Mouse (Mus musculus): ENCODE data around the gene Rpl18. TPM values are rescaled to one million over a fixed set of nuclear protein-coding genes. Genes with fewer than 3 reads are reported as not detected.

Gene Rpl18
- polyA plus RNA-seq, 1 experiment from 2014 or later: 1,046 TPM

DNA sequence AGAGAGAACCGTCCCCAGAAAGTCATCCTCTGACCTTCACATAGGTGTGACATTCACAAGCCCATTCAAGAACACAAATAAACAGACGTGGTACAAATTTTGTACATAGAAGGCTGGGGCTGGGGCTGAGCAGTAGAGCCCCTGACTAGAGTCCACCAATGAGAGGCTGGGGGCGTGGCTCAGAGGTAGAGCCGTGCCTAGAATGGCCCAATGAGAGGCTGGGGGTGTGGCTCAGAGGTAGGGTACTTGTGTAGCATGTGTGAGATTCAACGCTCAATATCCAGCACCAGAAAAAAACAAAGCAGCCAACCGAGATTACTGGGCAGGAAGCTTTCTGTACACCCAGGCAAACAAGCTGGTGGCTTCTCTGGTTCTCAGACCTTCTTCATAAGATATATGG, 40.4 kb downstream of the Rpl18 start:
- Histone ChIP-seq H3K36me3 (0 out of 2 replicates have a peak, but pooled peaks cover 2% of the 10 kb centered on the region), H3K27ac (no peak overlapping the region), H3K9me3 (no peaks in the 10 kb centered on the region), H3K4me1 (peaks cover 7% of the 10 kb centered on the region), H3K4me3 (no peak overlapping the region), H3K27me3 (ENCODE audit: insufficient read depth, poor library complexity, severe bottlenecking) (peaks cover 48% of the 10 kb centered on the region)
- DNase-seq (ENCODE audit: low spot score): no peak
- WGBS: 47% methylated on average over 6 of the region's 6 CpGs

DNA sequence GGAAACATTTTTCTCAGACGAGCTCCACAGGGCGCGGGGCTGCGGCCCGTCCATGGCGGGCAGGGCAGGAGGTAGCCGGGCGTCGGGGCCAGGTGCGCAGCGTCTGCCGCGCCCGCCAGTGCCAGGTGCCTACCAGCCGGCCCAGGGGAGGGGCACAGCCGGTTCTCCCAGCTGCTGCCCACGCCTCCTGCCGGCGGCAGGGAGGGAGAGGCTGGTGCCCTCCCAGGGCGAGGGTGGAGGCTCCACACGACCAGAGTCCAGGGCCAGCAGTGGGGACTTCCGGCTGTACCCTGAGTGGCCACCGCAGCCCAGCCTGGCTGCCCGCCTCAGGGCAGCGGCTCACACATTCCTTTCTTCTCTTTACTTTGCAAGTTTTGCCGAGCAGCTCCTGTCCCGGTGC, 44.1 kb downstream of the Rpl18 start:
- Histone ChIP-seq H3K27me3 (ENCODE audit: insufficient read depth, poor library complexity, severe bottlenecking) (peaks cover 45% of the 10 kb centered on the region), H3K4me1 (peaks cover 7% of the 10 kb centered on the region), H3K9me3 (no peaks in the 10 kb centered on the region), H3K4me3 (peak overlapping the region; percentile 52), H3K27ac (peak overlapping the region; percentile 74; the same call in 1 of the 2 replicates), H3K36me3 (0 out of 2 replicates have a peak, but pooled peaks cover 2% of the 10 kb centered on the region)
- DNase-seq (ENCODE audit: low spot score): no peak
- 8% methylated on average over 27 of the region's 27 CpGs for WGBS

DNA sequence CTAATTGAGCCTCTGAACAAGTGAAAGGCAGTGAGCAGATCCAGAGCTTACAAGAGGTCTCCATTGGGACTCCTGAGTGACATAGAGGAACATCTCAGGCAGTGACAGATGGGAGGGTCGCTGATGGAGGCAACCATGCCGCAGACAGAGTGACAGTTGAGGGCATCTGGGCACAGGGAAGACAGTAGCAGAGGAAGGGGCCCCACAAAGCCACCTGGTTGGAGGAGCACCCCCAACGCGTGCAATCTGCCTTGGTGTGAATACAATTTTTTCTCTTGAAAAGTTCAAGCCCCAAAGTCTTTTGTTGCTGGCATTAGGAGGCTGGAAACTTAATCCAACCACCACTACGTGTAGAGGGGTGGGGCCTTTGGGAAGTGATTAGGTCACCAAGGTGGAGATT, 44.9 kb downstream of the Rpl18 start:
- DNase-seq (ENCODE audit: low spot score): no peak
- no peaks in the 10 kb centered on the region for H3K9me3 ChIP-seq
- H3K4me3 ChIP-seq: no peak overlapping the region
- 55% methylated on average over 5 of the region's 5 CpGs for WGBS
- H3K36me3 ChIP-seq: 0 out of 2 replicates have a peak, but pooled peaks cover 2% of the 10 kb centered on the region
- peaks cover 45% of the 10 kb centered on the region for H3K27me3 ChIP-seq (ENCODE audit: insufficient read depth, poor library complexity, severe bottlenecking)
- peaks cover 7% of the 10 kb centered on the region for H3K4me1 ChIP-seq
- H3K27ac ChIP-seq: no peak overlapping the region

DNA sequence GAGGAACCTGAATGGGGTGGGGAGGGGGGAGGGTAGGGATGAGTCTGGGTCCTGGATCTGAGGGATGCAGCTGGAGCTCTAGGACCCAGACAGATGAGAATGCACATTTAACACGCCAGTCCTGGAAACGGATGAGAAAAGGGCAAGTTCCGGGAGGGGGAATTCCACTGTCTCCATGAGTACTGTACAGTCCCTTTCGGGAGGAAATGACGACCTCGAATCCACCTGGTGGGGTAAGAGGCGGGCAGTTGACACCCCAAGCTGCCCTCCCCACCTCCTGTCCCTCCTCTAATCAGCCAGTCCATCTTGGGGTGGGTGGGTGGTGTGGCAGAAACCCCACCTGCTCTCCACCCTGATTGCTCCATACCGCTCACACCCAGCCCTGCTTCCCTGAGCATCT, 50.7 kb downstream of the Rpl18 start:
- 56% methylated on average over 8 of the region's 8 CpGs for WGBS
- no peaks in the 10 kb centered on the region for H3K9me3 ChIP-seq
- DNase-seq (ENCODE audit: low spot score): no peak
- H3K4me3 ChIP-seq: no peak overlapping the region
- 0 out of 2 replicates have a peak overlapping the region, but pooled peaks have one; percentile 47 for H3K27ac ChIP-seq
- H3K36me3 ChIP-seq: no peaks in the 10 kb centered on the region
- H3K27me3 ChIP-seq (ENCODE audit: insufficient read depth, poor library complexity, severe bottlenecking): peaks cover 19% of the 10 kb centered on the region
- H3K4me1 ChIP-seq: peaks cover 5% of the 10 kb centered on the region; the same call in 1 of the 2 replicates

DNA sequence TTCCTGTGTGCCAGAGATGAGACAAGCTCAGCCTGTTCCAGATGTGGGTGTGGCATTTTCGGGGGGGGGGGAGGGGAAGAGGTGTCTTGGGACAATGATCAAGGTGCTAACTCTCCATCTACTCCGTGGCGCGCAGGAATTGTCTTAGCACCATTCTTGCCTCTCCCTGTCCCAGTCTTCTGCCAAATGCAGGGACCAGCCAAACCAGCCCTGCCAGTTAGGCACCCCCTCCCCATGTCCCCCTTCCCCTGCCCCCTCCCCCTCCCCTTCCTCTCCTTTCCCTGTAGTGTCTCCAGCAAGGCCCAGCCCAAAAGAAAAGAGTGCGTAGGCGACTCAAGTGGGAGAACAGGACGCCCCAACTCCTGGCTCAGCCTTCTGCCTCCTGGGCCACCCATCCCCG, 51.5 kb downstream of the Rpl18 start:
- Histone ChIP-seq H3K4me1 (peaks cover 5% of the 10 kb centered on the region; the same call in 1 of the 2 replicates), H3K4me3 (no peak overlapping the region), H3K27ac (no peak overlapping the region), H3K36me3 (no peaks in the 10 kb centered on the region), H3K27me3 (ENCODE audit: insufficient read depth, poor library complexity, severe bottlenecking) (peaks cover 17% of the 10 kb centered on the region), H3K9me3 (no peaks in the 10 kb centered on the region)
- DNase-seq (ENCODE audit: low spot score): no peak
- 40% methylated on average over 8 of the region's 8 CpGs for WGBS

DNA sequence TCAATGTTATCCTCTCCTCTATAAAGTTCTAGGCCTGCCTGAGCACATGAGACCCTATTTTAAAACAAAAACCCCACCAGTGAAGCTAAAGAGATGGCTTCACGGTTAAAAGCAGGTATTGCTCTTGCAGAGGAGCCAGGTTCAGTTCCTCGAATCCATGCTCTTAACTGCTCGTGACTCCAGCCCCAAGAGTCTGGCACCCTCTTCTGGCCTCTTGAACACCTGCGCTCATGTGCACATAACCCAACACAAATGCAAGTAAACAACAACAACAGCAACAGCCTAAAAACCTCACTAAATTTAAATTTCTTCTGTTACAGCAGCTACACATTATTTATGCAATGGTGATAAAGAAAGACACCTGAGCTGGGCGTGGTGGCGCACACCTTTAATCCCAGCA, 52.2 kb downstream of the Rpl18 start:
- Histone ChIP-seq H3K4me3 (no peak overlapping the region), H3K27me3 (ENCODE audit: insufficient read depth, poor library complexity, severe bottlenecking) (peaks cover 18% of the 10 kb centered on the region), H3K4me1 (peaks cover 5% of the 10 kb centered on the region; the same call in 1 of the 2 replicates), H3K36me3 (no peaks in the 10 kb centered on the region), H3K9me3 (no peaks in the 10 kb centered on the region), H3K27ac (no peak overlapping the region)
- 84% methylated on average over 6 of the region's 6 CpGs for WGBS
- no peak for DNase-seq (ENCODE audit: low spot score)

Other genes starting within 250 kb of the Rpl18 start
- 187 and 244 TPM in 2 replicates for gene Bax, start 248.6 kb upstream of the Rpl18 start, polyA plus RNA-seq (2016; fragmentation: Nextera tagmentation; extraction: Ambion mirVana)
- gene Tulp2, start 233.6 kb upstream of the Rpl18 start, polyA plus RNA-seq (2016; fragmentation: Nextera tagmentation; extraction: Ambion mirVana): 2.6 and 2.9 TPM in 2 replicates
- gene Gm45808, start 228.6 kb upstream of the Rpl18 start, polyA plus RNA-seq (2016; fragmentation: Nextera tagmentation; extraction: Ambion mirVana): not detected in 2 replicates
- gene Dhdh, start 226.7 kb upstream of the Rpl18 start, polyA plus RNA-seq (2016; fragmentation: Nextera tagmentation; extraction: Ambion mirVana): 5.8 and 6.1 TPM in 2 replicates
- 163 and 198 TPM in 2 replicates for gene Nucb1, start 205.1 kb upstream of the Rpl18 start, polyA plus RNA-seq (2016; fragmentation: Nextera tagmentation; extraction: Ambion mirVana)
- gene Ppp1r15a, start 189.2 kb upstream of the Rpl18 start, polyA plus RNA-seq (2016; fragmentation: Nextera tagmentation; extraction: Ambion mirVana): 28.2 and 31.2 TPM in 2 replicates
- 0.59 and 0.64 TPM in 2 replicates for gene Plekha4, start 189.1 kb upstream of the Rpl18 start, polyA plus RNA-seq (2016; fragmentation: Nextera tagmentation; extraction: Ambion mirVana)
- gene Hsd17b14, start 160.6 kb upstream of the Rpl18 start, polyA plus RNA-seq (2016; fragmentation: Nextera tagmentation; extraction: Ambion mirVana): 0.42 and 1.2 TPM in 2 replicates
- gene Bcat2, start 145.3 kb upstream of the Rpl18 start, polyA plus RNA-seq (2016; fragmentation: Nextera tagmentation; extraction: Ambion mirVana): 76.7 and 80.8 TPM in 2 replicates
- gene Fgf21, start 100.0 kb upstream of the Rpl18 start, polyA plus RNA-seq (2016; fragmentation: Nextera tagmentation; extraction: Ambion mirVana): not detected in 2 replicates
- gene Fut1, start 98.2 kb upstream of the Rpl18 start, polyA plus RNA-seq (2016; fragmentation: Nextera tagmentation; extraction: Ambion mirVana): not detected in 2 replicates
- 0.25 and 0.49 TPM in 2 replicates for gene Izumo1, start 93.6 kb upstream of the Rpl18 start, polyA plus RNA-seq (2016; fragmentation: Nextera tagmentation; extraction: Ambion mirVana)
- 17.6 and 20.5 TPM in 2 replicates for gene Rasip1, start 88.0 kb upstream of the Rpl18 start, polyA plus RNA-seq (2016; fragmentation: Nextera tagmentation; extraction: Ambion mirVana)
- gene Mamstr, start 75.5 kb upstream of the Rpl18 start, polyA plus RNA-seq (2016; fragmentation: Nextera tagmentation; extraction: Ambion mirVana): 1.9 and 2.3 TPM in 2 replicates
- 1.1 and 1.3 TPM in 2 replicates for gene Fut2, start 49.1 kb upstream of the Rpl18 start, polyA plus RNA-seq (2016; fragmentation: Nextera tagmentation; extraction: Ambion mirVana)
- gene Ntn5, start 31.4 kb upstream of the Rpl18 start, polyA plus RNA-seq (2016; fragmentation: Nextera tagmentation; extraction: Ambion mirVana): 0.13 and 0.14 TPM in 2 replicates
- gene Sec1, start 21.1 kb upstream of the Rpl18 start, polyA plus RNA-seq (2016; fragmentation: Nextera tagmentation; extraction: Ambion mirVana): 0.51 and 0.75 TPM in 2 replicates
- gene Car11, start 15.6 kb upstream of the Rpl18 start, polyA plus RNA-seq (2016; fragmentation: Nextera tagmentation; extraction: Ambion mirVana): 3.1 and 5.1 TPM in 2 replicates
- gene Dbp, start 10.4 kb upstream of the Rpl18 start, polyA plus RNA-seq (2016; fragmentation: Nextera tagmentation; extraction: Ambion mirVana): 2.7 and 3.2 TPM in 2 replicates
- 24.7 and 29.3 TPM in 2 replicates for gene Sphk2, start 2.5 kb downstream of the Rpl18 start, polyA plus RNA-seq (2016; fragmentation: Nextera tagmentation; extraction: Ambion mirVana)
- 0.76 and 1.2 TPM in 2 replicates for gene Fam83e, start 5.8 kb downstream of the Rpl18 start, polyA plus RNA-seq (2016; fragmentation: Nextera tagmentation; extraction: Ambion mirVana)
- not detected in 2 replicates for gene Spaca4, start 10.4 kb downstream of the Rpl18 start, polyA plus RNA-seq (2016; fragmentation: Nextera tagmentation; extraction: Ambion mirVana)
- 0.57 and 1.8 TPM in 2 replicates for gene Lmtk3, start 68.3 kb downstream of the Rpl18 start, polyA plus RNA-seq (2016; fragmentation: Nextera tagmentation; extraction: Ambion mirVana)
- gene Sult2b1, start 69.2 kb downstream of the Rpl18 start, polyA plus RNA-seq (2016; fragmentation: Nextera tagmentation; extraction: Ambion mirVana): 0.46 and 0.79 TPM in 2 replicates
- gene Cyth2, start 99.1 kb downstream of the Rpl18 start, polyA plus RNA-seq (2016; fragmentation: Nextera tagmentation; extraction: Ambion mirVana): 99.1 and 124 TPM in 2 replicates
- gene Kcnj14, start 109.3 kb downstream of the Rpl18 start, polyA plus RNA-seq (2016; fragmentation: Nextera tagmentation; extraction: Ambion mirVana): 0.90 and 1.4 TPM in 2 replicates
- gene Grwd1, start 115.5 kb downstream of the Rpl18 start, polyA plus RNA-seq (2016; fragmentation: Nextera tagmentation; extraction: Ambion mirVana): 69.8 and 97.9 TPM in 2 replicates
- gene Kdelr1, start 157.3 kb downstream of the Rpl18 start, polyA plus RNA-seq (2016; fragmentation: Nextera tagmentation; extraction: Ambion mirVana): 44.1 and 57.5 TPM in 2 replicates
- 0.10 and 0.18 TPM in 2 replicates for gene Grin2d, start 162.9 kb downstream of the Rpl18 start, polyA plus RNA-seq (2016; fragmentation: Nextera tagmentation; extraction: Ambion mirVana)
- gene Syngr4, start 181.3 kb downstream of the Rpl18 start, polyA plus RNA-seq (2016; fragmentation: Nextera tagmentation; extraction: Ambion mirVana): 0.99 and 1.5 TPM in 2 replicates
- 5.8 and 6.5 TPM in 2 replicates for gene Tmem143, start 181.5 kb downstream of the Rpl18 start, polyA plus RNA-seq (2016; fragmentation: Nextera tagmentation; extraction: Ambion mirVana)
- gene Emp3, start 205.9 kb downstream of the Rpl18 start, polyA plus RNA-seq (2016; fragmentation: Nextera tagmentation; extraction: Ambion mirVana): 45.0 and 46.1 TPM in 2 replicates
- 3.2 and 3.3 TPM in 2 replicates for gene Ccdc114, start 208.6 kb downstream of the Rpl18 start, polyA plus RNA-seq (2016; fragmentation: Nextera tagmentation; extraction: Ambion mirVana)

All from heart, embryonic 10.5 days (tissue).